Mouse (Mus musculus) liver, embryonic 14.5 days (tissue): ENCODE data around the gene Il31.

Experiments used
- CTCF ChIP-seq: IDR thresholded peaks from 2 replicates; pipeline ENCODE4 v1.5.1; 2016; ENCODE audit warnings: antibody characterized with exemption, low read depth, control low read depth
- EP300 ChIP-seq: IDR thresholded peaks from 2 replicates; pipeline ENCODE4 v1.6.1; 2016; ENCODE audit warnings: antibody characterized with exemption, low read depth

GRCm38 (mm10) chr5:123523692-123524392 lies 34.6 kb upstream of the Il31 start, which contains the start of gene Diablo:
- no peak for TF ChIP-seq EP300
- TF ChIP-seq CTCF = peak; percentile 24; the same call in 1 of the 2 replicates
